Mouse (Mus musculus) cerebellum, postnatal 14 days (tissue): ENCODE data around the gene Chrm1.

Experiments used
- DNase-seq, 2 experiments: peaks; one replicate each; pipeline ENCODE4 v3.0.0; 2021; ENCODE audit warnings: mixed read lengths in 2 of 2

Chrm1 gene

GRCm38 (mm10) chr19:8691871-8692539 is 28.4 kb downstream of the Chrm1 start:
- no peak for DNase-seq

- DNase-seq: no peak
Measured at GRCm38 (mm10) chr19:8692740-8693139, 29.2 kb downstream of the Chrm1 start.

GRCm38 (mm10) chr19:8695330-8695729 is 31.7 kb downstream of the Chrm1 start:
- peak in 1 of 2 experiments; percentile 33 for DNase-seq

- DNase-seq: no peak
Measured at GRCm38 (mm10) chr19:8699652-8700051, 36.1 kb downstream of the Chrm1 start.

- no peak for DNase-seq
Measured at GRCm38 (mm10) chr19:8702458-8702857, 38.9 kb downstream of the Chrm1 start.

- DNase-seq: no peak
Measured at GRCm38 (mm10) chr19:8703571-8703970, 40.0 kb downstream of the Chrm1 start.

- DNase-seq: no peak
Measured at GRCm38 (mm10) chr19:8705026-8705708, 41.6 kb downstream of the Chrm1 start.

GRCm38 (mm10) chr19:8706132-8706667 is 42.6 kb downstream of the Chrm1 start:
- DNase-seq: no peak

GRCm38 (mm10) chr19:8706930-8707329 is 43.3 kb downstream of the Chrm1 start:
- no peak for DNase-seq

GRCm38 (mm10) chr19:8708954-8709353 is 45.4 kb downstream of the Chrm1 start:
- DNase-seq: no peak

GRCm38 (mm10) chr19:8710057-8710456 is 46.5 kb downstream of the Chrm1 start:
- DNase-seq: no peak

- no peak for DNase-seq
Measured at GRCm38 (mm10) chr19:8711506-8711905, 47.9 kb downstream of the Chrm1 start.

- no peak for DNase-seq
Measured at GRCm38 (mm10) chr19:8711949-8712869, 48.6 kb downstream of the Chrm1 start.

GRCm38 (mm10) chr19:8712870-8713305 is 49.3 kb downstream of the Chrm1 start:
- peak; percentile 60 to 79 for DNase-seq

GRCm38 (mm10) chr19:8713306-8713996 is 49.9 kb downstream of the Chrm1 start:
- DNase-seq: peak; percentile 96 to 97

- DNase-seq: no peak
Measured at GRCm38 (mm10) chr19:8713997-8714652, 50.5 kb downstream of the Chrm1 start.

GRCm38 (mm10) chr19:8714653-8715481 is 51.3 kb downstream of the Chrm1 start:
- DNase-seq: peak; percentile 22 to 36

GRCm38 (mm10) chr19:8715868-8716766 is 52.5 kb downstream of the Chrm1 start:
- DNase-seq: no peak

- no peak for DNase-seq
Measured at GRCm38 (mm10) chr19:8716767-8717475, 53.3 kb downstream of the Chrm1 start.
